Mouse (Mus musculus): ENCODE results near the gene Prf1. TPM values are rescaled to one million over a fixed set of nuclear protein-coding genes. Genes with fewer than 3 reads are reported as not detected.

The Prf1 gene
- polyA plus RNA-seq, 1 experiment from 2014 or later, result 0.19 TPM

- 65% methylated on average over 9 of the region's 9 CpGs for WGBS
- Histone ChIP-seq H3K9ac (ENCODE audit: low read depth, low read length) (no peak overlapping the region), H3K4me2 (no peak overlapping the region), H3K9me3 (ENCODE audit: control insufficient read depth, low read length) (no peaks in the 10 kb centered on the region), H3K36me3 (ENCODE audit: control insufficient read depth, insufficient read depth, low read length) (peaks cover 2% of the 10 kb centered on the region; the same call in 1 of the 2 replicates), H3K27ac (ENCODE audit: low read depth, low read length) (no peak overlapping the region), H3K4me1 (replicated peaks; ENCODE audit: control insufficient read depth, insufficient read depth, low read length) (no peaks in the 10 kb centered on the region), H3K27me3 (replicated peaks; ENCODE audit: control insufficient read depth, insufficient read depth, low read length) (no peaks in the 10 kb centered on the region), H3K4me3 (ENCODE audit: low read depth, low read length) (no peak overlapping the region)
- DNase-seq (ENCODE audit: low spot score) (no peak), ATAC-seq (replicated peaks; ENCODE audit: low FRiP score) (no peak)
These were observed 17.8 kb downstream of the Prf1 start for GRCm38 (mm10) chr10:61315324-61315880.

- Histone ChIP-seq H3K9ac (ENCODE audit: low read depth, low read length) (no peak overlapping the region), H3K4me2 (no peak overlapping the region), H3K4me3 (ENCODE audit: low read depth, low read length) (no peak overlapping the region), H3K27ac (ENCODE audit: low read depth, low read length) (no peak overlapping the region), H3K27me3 (replicated peaks; ENCODE audit: control insufficient read depth, insufficient read depth, low read length) (no peaks in the 10 kb centered on the region), H3K9me3 (ENCODE audit: control insufficient read depth, low read length) (no peaks in the 10 kb centered on the region), H3K4me1 (replicated peaks; ENCODE audit: control insufficient read depth, insufficient read depth, low read length) (no peaks in the 10 kb centered on the region), H3K36me3 (ENCODE audit: control insufficient read depth, insufficient read depth, low read length) (peaks cover 6% of the 10 kb centered on the region)
- ATAC-seq (replicated peaks; ENCODE audit: low FRiP score) (no peak), DNase-seq (ENCODE audit: low spot score) (no peak)
- 79% methylated on average over 3 of the region's 3 CpGs for WGBS
These were observed 20.9 kb downstream of the Prf1 start for GRCm38 (mm10) chr10:61318527-61318926.

GRCm38 (mm10) chr10:61324717-61325116, 27.1 kb downstream of the Prf1 start:
- H3K4me3 ChIP-seq (ENCODE audit: low read depth, low read length), result no peak overlapping the region
- no peaks in the 10 kb centered on the region for H3K9me3 ChIP-seq (ENCODE audit: control insufficient read depth, low read length)
- H3K4me1 ChIP-seq (replicated peaks; ENCODE audit: control insufficient read depth, insufficient read depth, low read length), result no peaks in the 10 kb centered on the region
- no peak overlapping the region for H3K4me2 ChIP-seq
- no peak overlapping the region for H3K9ac ChIP-seq (ENCODE audit: low read depth, low read length)
- WGBS, result 82% methylated on average over 8 of the region's 8 CpGs
- no peaks in the 10 kb centered on the region for H3K27me3 ChIP-seq (replicated peaks; ENCODE audit: control insufficient read depth, insufficient read depth, low read length)
- no peak overlapping the region for H3K27ac ChIP-seq (ENCODE audit: low read depth, low read length)
- peaks cover 4% of the 10 kb centered on the region for H3K36me3 ChIP-seq (ENCODE audit: control insufficient read depth, insufficient read depth, low read length)
- ATAC-seq (replicated peaks; ENCODE audit: low FRiP score) (no peak), DNase-seq (ENCODE audit: low spot score) (no peak)

GRCm38 (mm10) chr10:61325782-61326328, 28.2 kb downstream of the Prf1 start:
- H3K27me3 ChIP-seq (replicated peaks; ENCODE audit: control insufficient read depth, insufficient read depth, low read length), result no peaks in the 10 kb centered on the region
- H3K4me3 ChIP-seq (ENCODE audit: low read depth, low read length), result no peak overlapping the region
- 59% methylated on average over 9 of the region's 9 CpGs for WGBS
- H3K9me3 ChIP-seq (ENCODE audit: control insufficient read depth, low read length), result no peaks in the 10 kb centered on the region
- no peak overlapping the region for H3K4me2 ChIP-seq
- ATAC-seq (replicated peaks; ENCODE audit: low FRiP score), result no peak
- H3K9ac ChIP-seq (ENCODE audit: low read depth, low read length), result no peak overlapping the region
- DNase-seq (ENCODE audit: low spot score), result no peak
- H3K36me3 ChIP-seq (ENCODE audit: control insufficient read depth, insufficient read depth, low read length), result peaks cover 4% of the 10 kb centered on the region
- no peak overlapping the region for H3K27ac ChIP-seq (ENCODE audit: low read depth, low read length)
- no peaks in the 10 kb centered on the region for H3K4me1 ChIP-seq (replicated peaks; ENCODE audit: control insufficient read depth, insufficient read depth, low read length)

- no peak for DNase-seq (ENCODE audit: low spot score)
- no peak overlapping the region for H3K27ac ChIP-seq (ENCODE audit: low read depth, low read length)
These were observed 29.9 kb downstream of the Prf1 start for GRCm38 (mm10) chr10:61327545-61327944.

GRCm38 (mm10) chr10:61328927-61329326, 31.3 kb downstream of the Prf1 start:
- WGBS, result 56% methylated on average over 7 of the region's 7 CpGs
- ATAC-seq (replicated peaks; ENCODE audit: low FRiP score), result no peak
- peaks cover 4% of the 10 kb centered on the region; the same call in 1 of the 2 replicates for H3K36me3 ChIP-seq (ENCODE audit: control insufficient read depth, insufficient read depth, low read length)
- no peak overlapping the region for H3K9ac ChIP-seq (ENCODE audit: low read depth, low read length)
- no peaks in the 10 kb centered on the region for H3K9me3 ChIP-seq (ENCODE audit: control insufficient read depth, low read length)
- no peak for DNase-seq (ENCODE audit: low spot score)
- H3K4me1 ChIP-seq (replicated peaks; ENCODE audit: control insufficient read depth, insufficient read depth, low read length), result no peaks in the 10 kb centered on the region
- no peak overlapping the region for H3K27ac ChIP-seq (ENCODE audit: low read depth, low read length)
- H3K27me3 ChIP-seq (replicated peaks; ENCODE audit: control insufficient read depth, insufficient read depth, low read length), result no peaks in the 10 kb centered on the region
- no peak overlapping the region for H3K4me2 ChIP-seq
- H3K4me3 ChIP-seq (ENCODE audit: low read depth, low read length), result no peak overlapping the region

More at GRCm38 (mm10) chr10:61327545-61327944, 29.9 kb downstream of the Prf1 start:
- no peak overlapping the region for H3K4me2 ChIP-seq
- H3K9ac ChIP-seq (ENCODE audit: low read depth, low read length), result no peak overlapping the region
- 87% methylated on average over 10 of the region's 10 CpGs for WGBS
- H3K27me3 ChIP-seq (replicated peaks; ENCODE audit: control insufficient read depth, insufficient read depth, low read length), result no peaks in the 10 kb centered on the region
- H3K36me3 ChIP-seq (ENCODE audit: control insufficient read depth, insufficient read depth, low read length), result peaks cover 4% of the 10 kb centered on the region
- no peaks in the 10 kb centered on the region for H3K4me1 ChIP-seq (replicated peaks; ENCODE audit: control insufficient read depth, insufficient read depth, low read length)
- no peak overlapping the region for H3K4me3 ChIP-seq (ENCODE audit: low read depth, low read length)
- no peak for ATAC-seq (replicated peaks; ENCODE audit: low FRiP score)
- no peaks in the 10 kb centered on the region for H3K9me3 ChIP-seq (ENCODE audit: control insufficient read depth, low read length)

- Histone ChIP-seq H3K9ac (ENCODE audit: low read depth, low read length) (no peak overlapping the region), H3K36me3 (ENCODE audit: control insufficient read depth, insufficient read depth, low read length) (peaks cover 4% of the 10 kb centered on the region; the same call in 1 of the 2 replicates), H3K4me3 (ENCODE audit: low read depth, low read length) (no peak overlapping the region), H3K4me1 (replicated peaks; ENCODE audit: control insufficient read depth, insufficient read depth, low read length) (no peaks in the 10 kb centered on the region), H3K4me2 (no peak overlapping the region), H3K27ac (ENCODE audit: low read depth, low read length) (no peak overlapping the region), H3K9me3 (ENCODE audit: control insufficient read depth, low read length) (no peaks in the 10 kb centered on the region), H3K27me3 (replicated peaks; ENCODE audit: control insufficient read depth, insufficient read depth, low read length) (no peaks in the 10 kb centered on the region)
- WGBS, result 81% methylated on average over 5 of the region's 5 CpGs
- DNase-seq (ENCODE audit: low spot score), result no peak
- no peak for ATAC-seq (replicated peaks; ENCODE audit: low FRiP score)
These were observed 33.4 kb downstream of the Prf1 start for GRCm38 (mm10) chr10:61331046-61331445.

DNA sequence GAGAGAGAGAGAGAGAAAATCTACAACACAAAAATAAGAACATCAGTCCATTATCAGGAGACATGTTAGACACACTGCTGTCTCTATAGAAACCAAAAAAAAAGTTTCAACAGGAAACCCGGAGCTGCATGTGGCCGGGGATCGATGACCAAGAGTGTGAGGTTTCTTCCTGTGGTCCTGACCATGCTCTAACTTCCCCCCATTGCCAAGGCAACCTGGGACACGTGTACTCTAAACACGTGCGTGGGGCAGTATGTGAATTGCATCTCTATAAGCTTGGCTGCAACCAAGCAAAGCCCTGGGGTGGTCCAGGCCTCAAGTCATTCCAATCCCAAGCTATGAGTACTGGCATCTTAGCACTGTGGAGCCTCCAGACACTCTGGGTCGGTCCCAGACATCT, 36.9 kb downstream of the Prf1 start:
- H3K4me1 ChIP-seq (replicated peaks; ENCODE audit: control insufficient read depth, insufficient read depth, low read length), result no peaks in the 10 kb centered on the region

DNA sequence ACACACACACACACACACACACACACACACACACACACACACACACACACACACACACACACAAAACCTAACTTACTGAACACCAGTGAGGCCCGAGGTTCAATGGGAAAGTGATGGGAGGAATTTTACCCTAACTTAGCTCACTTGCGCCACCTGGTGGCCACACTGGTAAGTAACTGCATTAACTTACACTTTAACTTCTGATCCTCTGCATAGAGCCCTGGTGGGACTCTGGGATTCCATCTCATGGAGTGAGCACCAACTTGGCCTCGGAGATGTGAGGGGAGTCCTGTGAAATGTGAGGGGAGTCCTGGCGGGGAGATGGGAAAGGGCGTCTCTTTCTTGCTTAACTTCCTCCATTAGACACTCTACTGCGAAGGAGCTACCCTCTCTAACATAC, 38.5 kb downstream of the Prf1 start:
- peaks cover 4% of the 10 kb centered on the region; the same call in 1 of the 2 replicates for H3K36me3 ChIP-seq (ENCODE audit: control insufficient read depth, insufficient read depth, low read length)

More for the DNA sequence above, 36.9 kb downstream of the Prf1 start:
- DNase-seq (ENCODE audit: low spot score) (no peak), ATAC-seq (replicated peaks; ENCODE audit: low FRiP score) (no peak)
- H3K4me3 ChIP-seq (ENCODE audit: low read depth, low read length), result no peak overlapping the region
- WGBS, result 47% methylated on average over 7 of the region's 7 CpGs
- H3K9me3 ChIP-seq (ENCODE audit: control insufficient read depth, low read length), result no peaks in the 10 kb centered on the region
- H3K4me2 ChIP-seq, result no peak overlapping the region
- H3K27ac ChIP-seq (ENCODE audit: low read depth, low read length), result no peak overlapping the region
- no peak overlapping the region for H3K9ac ChIP-seq (ENCODE audit: low read depth, low read length)
- H3K27me3 ChIP-seq (replicated peaks; ENCODE audit: control insufficient read depth, insufficient read depth, low read length), result no peaks in the 10 kb centered on the region
- peaks cover 4% of the 10 kb centered on the region; the same call in 1 of the 2 replicates for H3K36me3 ChIP-seq (ENCODE audit: control insufficient read depth, insufficient read depth, low read length)

More for the DNA sequence above, 38.5 kb downstream of the Prf1 start:
- no peak overlapping the region for H3K4me2 ChIP-seq
- ATAC-seq (replicated peaks; ENCODE audit: low FRiP score) (peak; percentile 18; the same call in 1 of the 2 replicates), DNase-seq (ENCODE audit: low spot score) (peak; percentile 71)
- 20% methylated on average over 6 of the region's 6 CpGs for WGBS
- no peak overlapping the region for H3K27ac ChIP-seq (ENCODE audit: low read depth, low read length)
- H3K9me3 ChIP-seq (ENCODE audit: control insufficient read depth, low read length), result no peaks in the 10 kb centered on the region
- 0 out of 2 replicates have a peak, but pooled peaks cover 3% of the 10 kb centered on the region for H3K4me1 ChIP-seq (replicated peaks; ENCODE audit: control insufficient read depth, insufficient read depth, low read length)
- H3K9ac ChIP-seq (ENCODE audit: low read depth, low read length), result no peak overlapping the region
- no peak overlapping the region for H3K4me3 ChIP-seq (ENCODE audit: low read depth, low read length)
- H3K27me3 ChIP-seq (replicated peaks; ENCODE audit: control insufficient read depth, insufficient read depth, low read length), result no peaks in the 10 kb centered on the region

Data from liver, embryonic 11.5 days (tissue).